Mouse (Mus musculus) brain, embryonic 14.5 days (tissue): Measurements from ENCODE around the gene Apba1.

ENCODE experiments used
- CTCF ChIP-seq: fragments of 200-500 bp; IDR thresholded peaks from 2 replicates; pipeline ENCODE4 v1.5.1; 2012; ENCODE audit warnings: inconsistent platforms, mild to moderate bottlenecking, moderate library complexity, borderline replicate concordance; ENCODE audit not compliant: insufficient read depth, insufficient read length; ENCODE audit errors: extremely low read depth
- POLR2A ChIP-seq: fragments of 200-500 bp; IDR thresholded peaks from 2 replicates; pipeline ENCODE4 v1.6.1; 2012; ENCODE audit warnings: mild to moderate bottlenecking, inconsistent platforms, borderline replicate concordance; ENCODE audit not compliant: poor library complexity, insufficient read depth, insufficient read length, severe bottlenecking; ENCODE audit errors: extremely low read depth

- no peak for TF ChIP-seq CTCF
- TF ChIP-seq POLR2A = no peak
These were observed 133.9 kb downstream of the Apba1 start for GRCm38 (mm10) chr19:23892633-23893032.
